ENCODE assay signal across 28 mouse cellular contexts in genomic region chrX:169110031-169110430, GRCm38 (mm10).
A peak's percentile ranks its signal among the peaks of the same experiment; 100 is the strongest.
DNase-seq lines count a peak whose midpoint lies in the region; ATAC-seq and TF ChIP-seq lines count a peak whose summit lies in the region.
"Had no signal": no experiment of that assay in that cellular context is flagged by ENCODE, and none has a peak within 500 bp of the region (broad histone marks: within the 10 kb centered on the region; RNA-seq: fewer than 3 reads in every experiment).

No protein-coding gene starts in this region.

- 38% methylated on average over 3 of the region's 3 CpGs for WGBS in macrophage (ENCODE audit: missing documents)

- ATAC-seq in monocyte, adult 5-6 weeks (replicated peaks; ENCODE audit: insufficient number of reproducible peaks, low FRiP score, low TSS enrichment, poor library complexity, severe bottlenecking): peak; percentile 73
- ATAC-seq: activated CD4-positive, CD25-positive, alpha-beta regulatory T cell, adult 4 months; CD4-positive, CD25-positive, alpha-beta regulatory T cell, adult 4 months; forebrain, embryonic 14.5 days; forebrain, postnatal 0 days; intestine, embryonic 15.5 days had no signal

- TF ChIP-seq POLR2A in bone marrow macrophage, adult 2 months (IDR thresholded peaks at IDR 0.05; ENCODE audit: borderline replicate concordance, low read depth, low read length): no peak

- H3K79me2 ChIP-seq in macrophage (ENCODE audit: inconsistent target): no peaks in the 10 kb centered on the region

- peak overlapping the region; percentile 43 for H3K27ac ChIP-seq in bone marrow macrophage, adult 2 months (ENCODE audit: insufficient read depth, low read depth, low read length)
- peak overlapping the region; percentile 59 for H3K27ac ChIP-seq in macrophage
- H3K27ac ChIP-seq: embryonic facial prominence, embryonic 12.5 days; embryonic facial prominence, embryonic 15.5 days; heart, adult 2 months; heart, embryonic 10.5 days; heart, embryonic 13.5 days; hindbrain, embryonic 12.5 days; hindbrain, embryonic 15.5 days; intestine, embryonic 15.5 days had no signal

- peaks cover 10% of the 10 kb centered on the region for H3K4me1 ChIP-seq in bone marrow macrophage, adult 2 months (ENCODE audit: control insufficient read depth, insufficient read depth, low read length)
- H3K4me1 ChIP-seq: embryonic facial prominence, embryonic 12.5 days; embryonic facial prominence, embryonic 15.5 days; heart, embryonic 10.5 days; hindbrain, embryonic 12.5 days; hindbrain, embryonic 15.5 days; intestine, embryonic 15.5 days had no signal

- H3K36me3 ChIP-seq in macrophage (ENCODE audit: inconsistent target): no peaks in the 10 kb centered on the region
- H3K36me3 ChIP-seq: embryonic facial prominence, embryonic 12.5 days; embryonic facial prominence, embryonic 15.5 days; heart, embryonic 10.5 days; heart, embryonic 13.5 days; hindbrain, embryonic 12.5 days; hindbrain, embryonic 15.5 days; intestine, embryonic 15.5 days had no signal

- peak; percentile 74 for DNase-seq in A20 (ENCODE audit: low read depth, low spot score)
- DNase-seq in cerebellum, postnatal 4 days (ENCODE audit: low spot score in 2 of 2): no peak
- DNase-seq in thymus, adult 18-20 months: no peak
- no peak for DNase-seq in right cerebral cortex, adult 18-20 months
- no peak for DNase-seq in urinary bladder, postnatal 36 days (ENCODE audit: low spot score in 2 of 2)
- DNase-seq: adrenal gland, postnatal 10 days; adrenal gland, postnatal 36 days; cerebellum, adult 11-12 months; cerebellum, adult 8-10 months; cerebellum, postnatal 10 days; cerebellum, postnatal 36 days; forebrain, postnatal 0 days; gastrocnemius, postnatal 25 days; heart, adult 2 months; heart, postnatal 14 days had no signal

- TF ChIP-seq CTCF in bone marrow macrophage, adult 2 months (IDR thresholded peaks at IDR 0.05; ENCODE audit: low read depth, low read length): no peak

- H3K4me3 ChIP-seq in bone marrow macrophage, adult 2 months (ENCODE audit: insufficient read depth, low read length): no peak overlapping the region
- H3K4me3 ChIP-seq in macrophage (ENCODE audit: inconsistent target): no peak overlapping the region
- H3K4me3 ChIP-seq: embryonic facial prominence, embryonic 12.5 days; embryonic facial prominence, embryonic 15.5 days; heart, adult 2 months; heart, embryonic 10.5 days; heart, embryonic 13.5 days; hindbrain, embryonic 12.5 days; hindbrain, embryonic 15.5 days; intestine, embryonic 15.5 days had no signal
